Mouse (Mus musculus) gastrocnemius, postnatal 14 days (tissue): ENCODE data around the gene Tap2. TPM values are rescaled to one million over a fixed set of nuclear protein-coding genes. Genes with fewer than 3 reads are reported as not detected.

Experiments
- DNase-seq: peaks from one replicate; pipeline ENCODE4 v3.0.0; 2021; ENCODE audit warnings: mixed read lengths
- intact Hi-C: fragments of 180-260 bp; cut with DNase I; formaldehyde crosslinking; loops from one replicate; pipeline ENCODE4 v1.15.1; 2025; ENCODE audit warnings: low total_unique reads
- total RNA-seq, 2 experiments: library from RNA; stranded (reverse); gene quantifications; 2 replicates each; pipeline ENCODE4 v1.2.3; 2021

Gene Tap2
- total RNA-seq, 2 experiments from 2014 or later: 4.7 to 5.3 TPM

- DNase-seq: no peak
- intact Hi-C loops: no loop called here
Measured at GRCm38 (mm10) chr17:34192852-34193251, 10.5 kb upstream of the Tap2 start.

DNA sequence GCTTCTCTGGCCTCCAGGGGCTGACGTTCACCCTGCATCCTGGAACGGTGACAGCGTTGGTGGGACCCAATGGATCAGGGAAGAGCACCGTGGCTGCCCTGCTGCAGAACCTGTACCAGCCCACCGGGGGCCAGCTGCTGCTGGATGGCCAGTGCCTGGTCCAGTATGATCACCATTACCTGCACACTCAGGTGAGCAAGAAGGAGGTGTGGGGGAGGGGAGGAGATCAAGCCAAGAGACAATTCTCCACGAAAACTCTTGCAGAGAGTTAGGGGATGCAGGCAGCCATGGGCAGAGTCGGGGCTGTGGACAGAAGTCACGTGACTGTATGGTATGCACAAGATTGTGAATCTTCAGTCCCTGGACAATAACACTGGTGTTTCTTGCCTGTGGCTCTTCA lies 9.9 kb upstream of the Tap2 start:
- intact Hi-C loops: no loop called here
- DNase-seq: no peak

DNA sequence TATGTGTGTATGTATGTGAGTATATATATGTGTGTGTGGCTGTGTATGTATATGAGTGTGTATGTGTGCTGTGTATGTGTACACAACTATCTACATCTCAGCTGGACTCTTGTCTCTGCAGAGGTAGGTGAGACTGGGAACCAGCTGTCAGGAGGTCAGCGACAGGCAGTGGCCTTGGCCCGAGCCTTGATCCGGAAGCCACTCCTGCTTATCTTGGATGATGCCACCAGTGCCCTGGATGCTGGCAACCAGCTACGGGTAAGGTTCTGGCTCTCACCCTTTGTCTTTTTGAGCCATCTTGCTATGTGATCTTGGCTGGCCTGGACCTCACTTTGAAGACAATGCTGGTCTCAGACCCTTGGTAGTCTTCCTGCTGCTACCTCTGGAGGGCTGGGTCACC lies 8.6 kb upstream of the Tap2 start:
- intact Hi-C loops: no loop called here
- DNase-seq: no peak

DNA sequence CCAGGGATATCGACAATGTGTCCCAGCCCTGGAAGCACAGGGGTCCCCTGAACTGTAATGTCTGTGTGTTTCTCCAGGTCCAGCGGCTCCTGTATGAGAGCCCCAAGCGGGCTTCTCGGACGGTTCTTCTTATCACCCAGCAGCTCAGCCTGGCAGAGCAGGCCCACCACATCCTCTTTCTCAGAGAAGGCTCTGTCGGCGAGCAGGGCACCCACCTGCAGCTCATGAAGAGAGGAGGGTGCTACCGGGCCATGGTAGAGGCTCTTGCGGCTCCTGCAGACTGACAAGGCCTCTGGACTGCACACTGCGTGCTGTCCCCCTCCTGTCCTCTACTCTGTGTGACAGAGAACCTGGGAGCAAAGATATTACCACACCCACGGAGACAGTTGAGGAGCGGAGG lies 6.8 kb upstream of the Tap2 start:
- intact Hi-C loops: no loop called here
- DNase-seq: no peak

DNA sequence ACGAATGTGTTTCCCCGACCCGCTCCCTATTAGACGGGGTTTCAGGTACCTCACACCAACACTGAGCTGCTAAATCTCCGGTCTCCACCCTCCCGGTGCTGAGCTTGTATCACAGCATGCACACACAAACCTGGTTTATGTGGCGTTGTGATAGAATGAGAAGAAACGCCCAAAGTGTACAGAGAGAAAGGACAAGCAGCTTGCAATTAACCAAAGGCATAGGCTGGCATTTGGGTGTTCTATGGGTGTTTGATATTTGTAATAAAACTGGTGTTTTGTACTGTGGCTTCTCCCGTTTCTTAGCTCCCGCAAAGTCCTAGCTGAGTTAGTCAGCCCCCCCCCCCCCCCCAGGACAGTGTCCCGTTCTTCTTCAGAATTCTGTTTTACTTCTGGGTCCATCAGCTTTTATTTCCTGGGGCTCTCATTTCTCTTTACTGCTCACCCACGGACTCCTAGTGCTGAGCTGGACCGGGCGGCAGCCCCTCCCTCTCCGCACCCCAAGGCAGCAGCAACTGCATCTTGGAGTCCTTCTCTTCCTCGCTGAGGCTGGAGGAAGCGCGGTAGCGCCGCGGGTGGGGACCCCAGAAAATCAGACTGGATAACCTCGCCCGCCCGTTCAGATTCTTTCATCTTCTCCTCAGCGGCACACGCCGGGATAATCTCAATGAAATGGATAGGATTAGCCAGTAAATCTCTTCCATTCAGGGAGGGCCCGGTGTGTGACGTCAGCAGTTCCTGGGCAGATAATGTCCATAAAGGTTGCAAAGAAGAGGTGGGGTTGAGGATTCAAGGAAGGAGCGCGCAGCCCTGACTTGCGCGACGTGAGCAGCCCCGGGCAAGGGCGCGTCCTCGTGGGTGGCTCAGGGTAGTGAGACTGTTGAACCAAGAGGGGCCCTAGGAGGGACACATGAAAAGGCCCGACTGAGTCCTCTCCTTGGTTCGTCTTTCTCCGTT lies 6.1 kb upstream of the Tap2 start, which contains the start of gene Psmb8:
Gene Psmb8 (plus strand): TSS at position 781 of the 954 bp plus-strand sequence.
- peak; percentile 91 for DNase-seq
- intact Hi-C loops: no loop called here

- DNase-seq: peak; percentile 35
- intact Hi-C loops: no loop called here
Measured at GRCm38 (mm10) chr17:34197904-34198520, 5.3 kb upstream of the Tap2 start.

DNA sequence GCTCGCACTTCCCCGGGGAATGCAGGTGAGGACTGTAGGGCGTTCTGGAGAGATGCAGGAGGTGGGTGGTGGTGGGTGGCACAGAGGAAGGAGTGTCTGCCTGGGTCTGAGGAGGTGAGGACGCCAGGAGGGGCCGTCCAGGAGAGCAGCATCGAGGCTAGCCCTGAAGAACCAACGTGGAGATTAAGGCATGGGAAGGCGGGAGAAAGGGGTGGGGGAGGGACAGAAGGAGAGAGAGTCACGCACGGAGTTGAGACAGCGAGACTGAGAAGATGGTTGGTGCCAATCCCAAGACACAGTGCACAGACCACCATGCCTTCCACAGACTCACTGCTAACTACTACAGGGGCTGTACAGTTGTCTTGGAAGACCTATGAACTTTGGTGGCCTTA lies 4.8 kb upstream of the Tap2 start:
- intact Hi-C loops: no loop called here
- no peak for DNase-seq

GRCm38 (mm10) chr17:34199050-34199619 lies 4.2 kb upstream of the Tap2 start:
- DNase-seq: no peak
- intact Hi-C loops: no loop called here

GRCm38 (mm10) chr17:34200047-34200446 lies 3.3 kb upstream of the Tap2 start:
- intact Hi-C loops: no loop called here
- no peak for DNase-seq

DNA sequence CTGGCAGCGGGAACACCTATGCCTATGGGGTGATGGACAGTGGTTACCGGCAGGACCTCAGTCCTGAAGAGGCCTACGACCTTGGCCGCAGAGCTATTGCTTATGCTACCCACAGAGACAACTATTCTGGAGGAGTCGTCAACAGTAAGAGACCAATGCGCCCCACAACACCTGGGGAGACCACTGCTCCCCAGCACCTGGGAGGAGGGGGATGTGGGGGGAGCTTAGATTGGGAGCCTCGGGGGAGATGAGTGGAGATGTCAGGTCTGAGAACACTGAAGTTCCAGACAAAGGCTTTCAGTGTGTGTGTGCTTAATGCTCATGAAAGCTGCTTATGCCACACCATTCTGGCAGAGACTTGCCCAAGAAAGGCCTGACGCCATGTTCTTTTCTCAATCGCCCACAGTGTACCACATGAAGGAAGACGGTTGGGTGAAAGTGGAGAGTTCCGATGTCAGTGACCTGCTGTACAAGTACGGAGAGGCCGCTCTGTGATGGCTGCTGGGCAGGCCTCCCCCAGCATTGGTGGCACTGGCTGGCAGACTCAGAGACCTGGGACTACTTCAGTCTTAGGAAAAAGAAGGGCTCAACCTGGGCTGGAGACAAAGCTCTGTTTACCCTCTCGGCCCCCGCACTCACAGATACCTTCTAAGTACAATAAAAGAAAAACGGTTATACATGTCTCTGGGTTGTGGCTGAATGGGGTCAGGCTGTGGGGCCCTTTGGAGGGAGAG lies 2.4 kb upstream of the Tap2 start:
- intact Hi-C loops: no loop called here
- DNase-seq: no peak

- intact Hi-C loops: no loop called here
- DNase-seq: no peak
Measured at GRCm38 (mm10) chr17:34201506-34202055, 1.7 kb upstream of the Tap2 start.

- no peak for DNase-seq
- intact Hi-C loops: no loop called here
Measured at GRCm38 (mm10) chr17:34202760-34203442, 426 bp upstream of the Tap2 start.

GRCm38 (mm10) chr17:34204303-34205010 lies 1.1 kb downstream of the Tap2 start:
- DNase-seq: peak; percentile 88
- intact Hi-C loops: no loop called here

- DNase-seq: peak; percentile 58
- intact Hi-C loops: no loop called here
Measured at GRCm38 (mm10) chr17:34205021-34205745, 1.9 kb downstream of the Tap2 start.

GRCm38 (mm10) chr17:34205746-34206176 lies 2.4 kb downstream of the Tap2 start:
- no peak for DNase-seq
- intact Hi-C loops: no loop called here

DNA sequence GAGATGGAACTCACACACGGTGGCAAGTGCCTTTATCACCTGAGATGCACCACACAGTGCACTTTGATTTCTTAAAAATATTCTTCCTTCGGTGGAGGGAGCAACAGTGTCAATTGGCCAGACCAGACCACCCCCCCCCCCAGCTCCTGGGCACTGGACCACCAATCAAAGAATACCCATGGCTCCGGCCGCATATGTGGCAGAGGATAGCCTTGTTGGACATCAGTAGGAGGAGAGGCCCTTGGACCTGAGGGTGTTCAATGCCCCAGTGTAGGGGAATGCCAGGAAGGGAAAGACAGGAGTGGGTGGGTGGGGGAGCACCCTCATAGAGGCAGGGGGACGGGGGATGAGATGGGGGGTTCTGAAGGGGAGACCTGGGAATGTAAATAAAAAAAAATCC lies 3.4 kb downstream of the Tap2 start:
- DNase-seq: no peak
- intact Hi-C loops: no loop called here

- intact Hi-C loops: no loop called here
- no peak for DNase-seq
Measured at GRCm38 (mm10) chr17:34207456-34207855, 4.1 kb downstream of the Tap2 start.

DNA sequence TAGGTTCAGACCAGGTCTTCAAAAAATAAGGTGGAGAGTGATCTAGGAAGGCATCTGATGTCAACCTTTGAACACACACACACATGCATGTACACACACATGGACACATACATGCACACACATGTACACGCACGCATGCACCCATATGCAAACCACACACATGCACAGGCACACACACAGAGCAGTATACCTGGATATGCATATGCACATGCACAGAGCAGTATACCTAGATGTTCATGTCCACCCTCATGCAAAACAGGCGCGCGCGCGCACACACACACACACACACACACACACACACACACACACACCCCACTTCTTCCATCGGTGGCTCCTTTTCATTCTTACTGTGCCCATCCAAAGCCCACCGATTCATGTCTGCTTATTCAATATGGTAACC lies 4.5 kb downstream of the Tap2 start:
- no peak for DNase-seq
- intact Hi-C loops: no loop called here
